Mouse (Mus musculus) layer of hippocampus, postnatal 14 days (tissue): ENCODE measurements at regions not wholly inside any gene's neighbourhood (a gene's known extent, or its start where the extent isn't known, plus 50 kb on each side); places are given as distances from the start of the nearest gene placed in this dataset.

ENCODE experiments used
- DNase-seq, 2 experiments: peaks; one replicate each; pipeline ENCODE4 v3.0.0; 2021 to 2022; ENCODE audit warnings: low spot score in 2 of 2, mixed read lengths in 1 of 2

GRCm38 (mm10) chr12:16270876-16271275, 339.9 kb downstream of the Lpin1 start:
- no peak for DNase-seq

DNA sequence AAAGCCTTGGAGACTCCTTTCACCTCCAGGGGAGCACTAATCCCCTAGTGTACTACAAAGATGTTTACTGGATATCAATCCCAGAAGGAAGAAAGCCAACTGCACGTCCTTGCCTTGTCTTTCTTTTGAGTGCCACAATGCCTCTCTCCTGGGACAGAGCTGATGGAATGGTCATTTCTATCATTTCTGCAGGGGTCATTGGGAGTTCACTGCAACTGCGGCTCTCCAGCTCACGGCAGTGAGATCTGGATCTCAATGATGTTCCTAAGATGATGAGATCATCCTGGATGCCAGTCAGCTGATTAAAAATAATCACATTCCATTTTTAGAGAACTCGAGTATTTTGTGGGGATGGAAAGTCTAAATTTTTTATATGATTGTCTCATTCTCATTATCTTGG, 341.1 kb downstream of the Lpin1 start:
- no peak for DNase-seq

DNA sequence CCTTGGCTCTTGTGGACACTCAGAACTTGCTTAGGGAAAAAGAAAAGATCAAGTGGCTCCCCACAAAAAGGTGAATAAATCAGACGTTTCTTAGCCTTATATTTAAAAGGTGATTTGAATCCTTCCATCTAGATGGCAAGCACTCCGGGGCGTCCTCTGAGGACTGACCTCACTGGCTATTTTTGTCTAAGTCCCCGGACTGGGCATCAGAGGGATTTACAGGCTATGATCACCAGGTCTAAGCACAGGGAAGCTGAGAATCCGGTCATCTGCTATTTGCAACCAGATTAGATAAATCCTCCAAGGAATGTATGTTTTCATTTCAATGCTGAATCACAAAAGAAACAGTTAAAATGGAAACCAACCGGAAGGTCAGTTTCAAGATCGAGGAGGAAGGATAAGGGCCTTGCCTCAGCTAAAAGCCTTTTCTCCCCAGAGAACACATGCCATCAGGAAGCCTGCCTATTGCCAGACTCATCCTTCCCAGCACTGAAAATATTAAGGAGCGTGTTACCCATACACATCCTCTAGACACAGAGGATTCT, 342.1 kb downstream of the Lpin1 start:
- DNase-seq, result no peak

GRCm38 (mm10) chr12:16261465-16261864, 349.3 kb downstream of the Lpin1 start:
- DNase-seq, result no peak

- DNase-seq, result no peak
These were observed 349.8 kb downstream of the Lpin1 start for GRCm38 (mm10) chr12:16260981-16261380.

DNA sequence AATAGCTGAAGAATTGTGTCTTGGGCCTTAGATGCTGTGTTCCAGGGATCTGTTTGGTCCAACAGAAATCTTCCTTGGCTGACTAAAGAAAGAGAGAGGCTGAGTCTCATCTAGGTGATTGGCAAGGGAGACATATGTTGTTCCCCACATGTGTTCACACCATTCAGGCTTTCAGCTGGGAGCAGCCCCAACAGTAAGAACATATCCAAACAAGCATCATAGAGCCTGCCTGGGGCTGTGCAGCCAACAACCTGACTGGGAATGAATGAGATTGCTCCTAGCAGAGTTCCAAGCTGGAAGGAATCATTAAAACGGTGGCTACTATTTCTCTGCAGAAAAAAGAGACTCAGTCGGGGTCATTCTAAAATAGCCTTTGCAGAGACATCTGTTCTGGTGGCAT, 350.3 kb downstream of the Lpin1 start:
- DNase-seq, result no peak

DNA sequence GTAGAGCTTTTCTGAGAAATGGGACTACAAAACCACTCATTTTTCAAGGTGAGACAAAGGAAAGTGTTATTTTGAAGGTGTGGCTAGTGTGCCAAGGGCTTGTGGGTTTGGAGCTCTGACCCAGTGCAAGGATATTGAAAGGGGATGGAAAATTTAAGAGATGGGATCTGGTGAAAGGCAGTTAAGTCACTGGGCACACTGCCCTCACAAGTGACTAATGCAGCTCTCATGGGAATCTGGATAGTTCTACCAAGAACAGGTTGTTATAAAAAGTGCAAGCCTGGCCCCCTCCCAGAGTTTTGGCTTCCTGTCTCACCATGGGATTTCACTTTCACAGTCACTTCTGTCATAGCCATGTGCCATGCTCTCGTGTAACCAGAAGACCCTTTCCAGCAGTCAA, 360.1 kb downstream of the Lpin1 start:
- no peak for DNase-seq

DNA sequence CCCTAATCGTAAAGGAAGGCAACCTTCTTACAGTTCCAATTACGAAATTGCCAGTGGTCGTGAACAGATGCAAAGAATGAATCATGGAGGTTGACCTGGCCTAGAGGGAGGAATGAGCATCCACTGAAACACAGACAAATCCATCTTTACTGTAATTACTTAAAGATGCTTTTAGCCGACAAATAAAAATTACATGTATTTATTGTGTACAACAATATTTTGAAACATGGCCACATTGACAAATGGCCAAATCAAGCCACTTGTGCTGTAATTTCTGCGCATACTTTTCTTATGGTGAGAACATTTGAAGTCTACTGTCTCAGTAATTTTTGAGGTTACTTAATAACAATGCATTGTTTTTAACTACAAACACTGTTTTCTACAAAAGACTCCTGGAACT, 360.7 kb downstream of the Lpin1 start:
- no peak for DNase-seq

DNA sequence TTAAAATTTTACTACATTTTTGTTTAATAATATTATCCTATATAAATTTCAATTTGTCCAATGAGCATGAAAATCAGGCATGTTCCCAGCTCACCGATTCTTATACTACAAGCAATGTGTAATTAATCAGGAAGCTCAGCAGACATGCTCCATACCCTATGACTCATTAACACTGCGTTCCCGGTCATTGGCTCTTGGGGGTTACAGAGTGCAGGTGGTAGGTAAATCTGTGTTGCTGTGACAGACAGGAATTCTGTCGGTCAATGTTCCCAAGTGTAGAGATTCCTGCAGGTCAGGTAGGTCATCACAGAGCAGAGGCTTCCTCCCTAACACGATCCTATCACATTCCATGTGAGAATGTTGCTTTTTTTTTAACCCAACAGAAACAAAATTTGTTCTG, 371.0 kb downstream of the Lpin1 start:
- no peak for DNase-seq

- DNase-seq, result no peak
These were observed 373.3 kb downstream of the Lpin1 start for GRCm38 (mm10) chr12:16237498-16237897.

- DNase-seq, result no peak
These were observed 377.2 kb downstream of the Lpin1 start for GRCm38 (mm10) chr12:16233559-16233958.

- no peak for DNase-seq
These were observed 377.9 kb downstream of the Lpin1 start for GRCm38 (mm10) chr12:16232828-16233227.

GRCm38 (mm10) chr12:16232051-16232450, 378.7 kb downstream of the Lpin1 start:
- DNase-seq, result no peak

GRCm38 (mm10) chr12:16231093-16231492, 379.7 kb downstream of the Lpin1 start:
- no peak for DNase-seq

- DNase-seq, result no peak
These were observed 385.3 kb downstream of the Lpin1 start for GRCm38 (mm10) chr12:16225428-16225827.

- DNase-seq, result no peak
These were observed 387.8 kb downstream of the Lpin1 start for GRCm38 (mm10) chr12:16222836-16223450.

DNA sequence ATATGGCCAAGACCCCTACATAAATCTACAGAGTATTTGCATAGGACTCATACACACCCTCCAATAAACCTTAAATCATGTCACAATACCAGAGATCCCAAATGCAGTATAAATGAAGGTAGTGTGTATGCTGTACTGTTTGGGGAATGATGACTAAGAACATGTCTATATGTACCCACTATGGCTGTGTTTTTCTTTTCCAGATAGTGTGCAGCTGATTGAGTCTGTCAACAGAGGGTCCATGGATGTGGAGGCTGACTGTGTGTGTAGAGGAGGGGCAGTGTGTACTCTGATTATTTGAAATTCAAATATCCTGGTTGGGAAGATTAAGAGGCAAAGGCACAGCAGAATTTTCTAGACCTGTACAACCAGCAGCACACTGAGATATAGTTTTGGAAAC, 388.6 kb downstream of the Lpin1 start:
- DNase-seq, result no peak

DNA sequence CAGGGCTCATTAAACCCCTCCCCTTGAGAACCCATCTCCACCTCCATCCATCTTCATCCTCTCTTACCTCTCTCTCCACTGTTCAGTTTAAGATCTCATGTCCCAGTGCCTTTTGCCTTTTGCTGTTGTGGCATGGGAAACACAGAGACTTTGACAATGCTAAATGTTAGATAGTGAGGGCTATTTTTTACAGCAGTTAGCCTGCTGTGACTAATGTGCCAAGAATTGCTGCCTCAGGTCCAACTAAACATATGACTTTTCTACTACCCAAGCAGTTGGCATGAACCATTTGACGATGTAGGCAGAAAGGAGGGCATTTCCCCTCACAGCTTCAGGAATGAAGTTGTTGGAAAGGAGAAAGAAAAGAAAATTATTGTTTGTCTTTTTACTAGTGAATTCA, 389.6 kb downstream of the Lpin1 start:
- DNase-seq, result no peak

GRCm38 (mm10) chr12:16220561-16220960, 390.2 kb downstream of the Lpin1 start:
- no peak for DNase-seq

DNA sequence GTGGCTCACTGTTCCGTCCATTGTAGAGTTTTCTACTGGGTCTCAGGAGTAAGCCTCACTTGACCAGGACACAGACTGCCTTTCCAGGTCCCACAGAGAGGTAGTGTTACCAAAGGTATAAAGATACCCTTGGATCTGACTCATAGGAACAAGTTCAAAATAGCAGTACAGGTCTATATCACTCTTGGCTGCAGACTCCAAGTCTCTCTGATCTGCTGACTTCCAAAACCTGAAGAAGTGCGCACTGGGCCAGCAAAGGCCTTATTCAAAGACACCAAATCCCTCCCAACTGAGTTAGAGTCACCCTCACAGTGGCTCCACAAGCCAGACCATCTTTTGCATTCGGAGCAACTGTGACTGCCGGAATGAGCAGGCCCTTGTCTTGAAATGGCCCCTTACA, 391.9 kb downstream of the Lpin1 start:
- no peak for DNase-seq

- no peak for DNase-seq
These were observed 393.8 kb upstream of the Trib2 start for GRCm38 (mm10) chr12:16210553-16210952.

GRCm38 (mm10) chr12:16210111-16210510, 393.4 kb upstream of the Trib2 start:
- DNase-seq, result no peak

- DNase-seq, result no peak
These were observed 388.2 kb upstream of the Trib2 start for GRCm38 (mm10) chr12:16204941-16205340.

- DNase-seq, result no peak
These were observed 380.2 kb upstream of the Trib2 start for GRCm38 (mm10) chr12:16196917-16197316.
